Mouse (Mus musculus) liver, adult 2 months (tissue): ENCODE results near the gene Nr4a3.

ENCODE experiments used
- CTCF ChIP-seq: fragments of 200-500 bp; IDR thresholded peaks from 2 replicates; pipeline ENCODE4 v1.5.1; 2011; ENCODE audit warnings: low read depth, low read length, control low read depth
- POLR2A ChIP-seq: fragments of 200-500 bp; IDR thresholded peaks from 2 replicates; pipeline ENCODE4 v1.6.1; 2011; ENCODE audit warnings: low read length, control low read depth; ENCODE audit not compliant: insufficient read depth; ENCODE audit errors: extremely low read depth

- TF ChIP-seq CTCF (no peak), POLR2A (no peak)
These were observed 41.7 kb downstream of the Nr4a3 start for GRCm38 (mm10) chr4:48086609-48087008.
